Mouse (Mus musculus) CD4-positive, CD25-positive, alpha-beta regulatory T cell, adult 4 months (primary cell): Measurements from ENCODE around the gene Zfp628. TPM values are rescaled to one million over a fixed set of nuclear protein-coding genes. Genes with fewer than 3 reads are reported as not detected.
"Not testable (repeated sequence)": the region's sequence is repeated elsewhere in the genome, so short reads cannot be mapped to it uniquely, and the experiment has no call there.

Experiments
- ATAC-seq: one replicate; pipeline ENCODE4 v1.8.0; 2017
- polyA plus RNA-seq, 2 experiments: library from polyadenylated mRNA; unstranded; fragments of 100-300 nt; shearing (Covaris generic); gene quantifications; one replicate each; pipeline ENCODE4 v1.2.1; 2017

Zfp628 gene
- 1 to 10 TPM in 1 of 2 experiments, under 1 TPM in 1; 0.99 to 1.5 TPM for polyA plus RNA-seq

DNA sequence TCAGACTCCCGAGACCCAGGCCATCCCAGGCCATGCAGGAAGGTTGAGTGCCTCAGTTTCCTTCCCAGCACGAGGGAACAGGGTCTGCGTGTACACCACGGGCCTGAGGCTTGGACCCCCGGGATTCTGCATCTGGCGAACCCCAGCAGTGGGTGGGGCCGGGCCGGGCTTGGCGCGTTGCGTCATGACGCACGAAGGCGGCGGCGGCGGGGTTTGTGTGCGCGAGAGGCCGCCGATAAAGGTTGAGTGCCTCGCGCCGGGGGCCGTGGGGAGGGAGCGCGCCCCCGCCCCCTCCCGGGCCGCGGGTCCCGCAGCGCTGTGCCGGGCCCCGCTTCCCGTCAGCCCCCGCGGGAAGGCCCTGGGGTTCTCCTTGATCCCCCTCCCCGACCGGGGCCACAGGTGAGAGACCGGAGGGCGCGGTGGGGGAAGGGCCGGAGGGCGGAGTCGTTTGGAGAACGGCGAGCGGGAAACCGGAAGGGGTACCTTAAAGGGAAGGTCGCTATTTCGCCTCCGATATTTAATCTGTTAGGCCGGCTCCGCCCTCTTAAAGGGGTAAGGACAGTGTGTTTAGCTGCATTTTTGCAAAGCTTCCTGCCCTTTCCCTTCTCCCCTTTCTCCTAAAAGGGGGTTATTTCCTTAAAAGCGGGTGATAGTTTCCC lies at the start of gene Zfp628:
Zfp628 (plus strand) TSS at position 211 of the 659 bp plus-strand sequence.
- ATAC-seq, result peak; percentile 86

DNA sequence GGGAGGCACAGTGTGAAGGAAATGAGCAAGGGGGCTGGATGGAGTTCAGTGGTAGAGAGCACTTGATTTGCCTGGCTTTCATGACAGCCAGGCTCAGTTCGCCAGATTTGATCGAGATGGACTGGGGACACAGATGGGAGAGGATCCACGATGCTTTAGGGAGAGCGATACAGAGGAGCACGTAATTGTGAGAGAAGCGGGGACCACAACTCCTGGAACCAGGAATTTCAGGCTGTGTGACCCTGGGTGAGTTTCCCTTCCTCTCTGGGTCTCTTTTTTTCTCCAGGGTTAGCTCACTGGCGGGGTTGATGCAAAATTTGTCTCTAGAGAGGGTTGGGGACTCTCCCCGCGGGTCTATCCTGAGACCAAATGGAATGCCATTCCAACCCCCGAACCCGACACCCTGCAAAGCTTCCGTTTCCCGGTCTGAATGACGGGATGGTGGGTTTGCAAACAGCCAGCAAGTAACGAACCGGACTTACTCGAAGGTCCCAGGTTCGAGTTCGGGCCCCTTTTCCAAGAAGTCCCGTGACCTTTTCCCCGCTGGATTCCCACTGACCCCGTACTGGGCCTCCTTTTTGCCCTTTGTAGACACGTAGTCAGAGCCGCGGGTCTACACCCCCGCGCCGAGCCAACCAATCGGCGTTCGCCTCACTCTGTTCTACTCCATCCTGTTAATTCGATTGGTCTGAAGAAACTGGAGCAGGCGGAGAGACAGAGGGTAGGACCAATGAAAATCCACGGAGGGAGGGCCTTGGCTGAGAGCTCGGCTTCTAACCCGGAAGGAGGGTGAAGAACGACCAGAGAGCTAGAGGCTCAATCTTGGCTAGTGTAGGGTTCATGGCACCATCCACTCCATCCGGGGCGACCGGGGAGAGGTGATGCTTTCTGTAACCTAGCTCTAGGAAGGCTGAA lies 49.2 kb upstream of the Zfp628 start:
- peak; percentile 99 for ATAC-seq

DNA sequence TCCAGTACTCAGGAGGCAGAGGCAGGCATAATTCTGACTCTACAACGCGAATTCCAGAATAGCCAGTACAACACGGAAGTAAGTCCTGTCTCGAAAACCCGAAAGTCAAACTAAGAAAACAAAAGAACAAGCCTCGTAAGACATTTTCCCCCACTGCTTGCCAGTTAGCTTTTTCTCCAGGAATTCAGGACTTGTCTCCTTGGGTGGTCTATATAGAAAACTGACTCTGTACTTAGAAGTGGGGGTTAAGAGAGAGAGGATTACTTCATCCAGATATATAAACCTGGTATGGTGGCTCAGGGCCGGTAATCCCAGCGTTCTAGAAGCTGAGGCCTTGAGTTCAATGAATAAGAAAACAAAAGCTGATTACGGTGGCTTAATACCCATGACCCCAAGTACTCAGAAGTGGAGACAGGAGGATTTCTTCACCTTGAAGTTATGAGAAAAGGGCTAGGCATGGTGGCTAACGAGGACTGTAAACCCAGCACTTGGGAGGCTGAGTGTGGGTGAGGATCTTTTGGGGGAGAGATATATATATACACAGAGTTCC lies 48.3 kb upstream of the Zfp628 start:
- ATAC-seq, result peak; percentile 4

DNA sequence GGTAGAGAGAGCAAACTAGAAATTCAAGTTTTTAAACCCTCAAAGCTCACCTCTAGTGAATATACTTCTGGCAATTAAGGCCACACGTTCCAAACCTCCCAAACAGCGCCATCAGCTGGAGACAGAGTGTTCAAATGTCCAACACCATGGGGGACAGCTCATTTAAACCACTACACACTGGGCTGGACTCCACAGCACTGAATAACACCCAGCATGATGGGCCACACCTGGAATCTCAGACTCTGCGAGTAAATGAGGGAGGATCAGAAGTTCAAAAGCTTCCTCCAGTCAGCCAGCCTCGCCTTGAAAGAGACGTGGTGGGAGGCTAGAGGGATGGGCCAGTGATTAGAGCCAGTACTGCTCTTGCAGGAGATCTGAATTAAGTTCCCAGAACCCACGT lies 44.9 kb upstream of the Zfp628 start, which contains the start of gene Isoc2b:
Isoc2b (minus strand) TSS at position 126 of the 400 bp plus-strand sequence.
- ATAC-seq, result no peak

DNA sequence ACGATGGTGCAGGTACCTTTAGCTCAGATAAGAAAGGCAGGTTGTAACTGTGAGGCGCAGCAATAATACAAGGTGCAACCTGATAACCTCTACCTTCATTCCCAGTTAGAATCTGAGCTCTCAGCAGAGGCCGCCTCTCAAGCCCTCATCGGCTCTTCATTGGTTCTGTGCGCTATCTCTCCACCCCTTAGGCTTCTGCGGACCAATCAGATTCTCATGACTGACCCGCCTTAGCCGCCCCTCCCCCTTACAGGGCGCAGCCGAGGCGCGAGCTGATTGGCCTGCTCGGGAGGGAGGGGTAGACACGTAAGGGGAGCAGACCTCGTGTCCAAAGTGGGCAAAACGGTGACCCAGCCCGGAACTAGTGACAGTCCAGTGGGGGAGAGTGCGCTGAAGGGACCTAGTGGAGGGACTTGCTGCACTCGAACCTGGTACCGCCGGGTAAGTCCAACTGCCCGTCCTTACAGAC lies 38.2 kb upstream of the Zfp628 start, which contains the start of gene Isoc2a:
Isoc2a (plus strand) TSS at position 401 of the 469 bp plus-strand sequence.
- ATAC-seq, result peak; percentile 99

DNA sequence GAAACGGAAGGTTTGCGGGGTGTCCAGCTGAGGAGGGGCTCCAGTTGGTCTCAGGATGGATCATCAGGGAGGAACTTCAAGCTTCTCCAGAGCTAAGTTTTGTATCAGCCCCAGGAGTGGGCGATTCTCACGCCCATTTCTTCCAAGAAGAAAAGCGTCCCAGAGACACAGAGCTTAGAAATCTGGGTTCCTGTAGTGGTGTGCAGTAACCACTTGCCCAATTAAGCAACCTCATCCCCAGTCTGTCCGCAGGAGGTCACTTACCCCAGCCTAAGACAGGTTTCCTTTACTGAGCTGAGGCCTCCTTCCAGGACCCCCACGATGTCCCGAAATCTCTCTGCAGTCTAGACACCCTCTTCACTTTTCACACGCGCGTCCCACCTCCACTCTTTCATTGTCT lies 37.8 kb upstream of the Zfp628 start:
- ATAC-seq, result peak; percentile 23

DNA sequence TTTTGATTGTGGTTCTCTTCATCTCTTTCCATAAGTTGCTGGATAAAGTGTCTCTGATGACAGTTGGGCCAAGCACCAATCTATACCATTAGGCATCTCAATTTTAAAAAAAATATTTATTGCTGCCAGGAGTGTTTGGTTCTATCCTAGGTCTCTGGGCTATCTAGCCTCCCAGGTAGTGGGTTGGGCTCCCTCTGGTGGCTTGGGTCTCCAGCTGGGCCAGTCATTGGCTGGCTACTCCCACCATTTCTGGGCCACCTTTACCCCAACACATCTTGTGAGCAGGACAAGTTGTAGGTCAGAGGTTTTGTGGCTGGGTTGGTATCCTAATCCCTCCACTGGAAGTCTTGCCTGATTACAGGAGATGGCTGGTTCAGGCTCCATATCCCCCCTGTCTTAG lies 36.8 kb upstream of the Zfp628 start:
- ATAC-seq, result no peak

DNA sequence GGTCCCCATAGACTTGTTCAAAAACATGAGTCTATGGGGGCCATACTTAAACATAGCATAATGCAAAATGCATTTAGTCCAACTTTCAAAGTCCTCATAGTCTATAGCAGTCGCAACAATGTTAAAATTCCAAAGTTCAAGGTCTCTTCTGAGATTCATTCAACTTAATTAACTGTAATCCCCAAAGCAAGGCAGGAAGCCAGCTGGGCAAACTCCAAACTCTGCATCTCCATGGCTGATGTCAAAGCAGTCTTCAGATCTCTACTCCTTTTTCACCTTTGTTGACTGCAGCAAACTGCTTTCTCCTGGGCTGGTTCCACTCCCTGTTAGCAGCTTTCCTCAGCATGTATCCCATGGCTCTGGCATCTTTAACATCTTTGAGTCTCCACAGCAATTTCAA lies 36.0 kb upstream of the Zfp628 start:
- not testable (repeated sequence) for ATAC-seq

DNA sequence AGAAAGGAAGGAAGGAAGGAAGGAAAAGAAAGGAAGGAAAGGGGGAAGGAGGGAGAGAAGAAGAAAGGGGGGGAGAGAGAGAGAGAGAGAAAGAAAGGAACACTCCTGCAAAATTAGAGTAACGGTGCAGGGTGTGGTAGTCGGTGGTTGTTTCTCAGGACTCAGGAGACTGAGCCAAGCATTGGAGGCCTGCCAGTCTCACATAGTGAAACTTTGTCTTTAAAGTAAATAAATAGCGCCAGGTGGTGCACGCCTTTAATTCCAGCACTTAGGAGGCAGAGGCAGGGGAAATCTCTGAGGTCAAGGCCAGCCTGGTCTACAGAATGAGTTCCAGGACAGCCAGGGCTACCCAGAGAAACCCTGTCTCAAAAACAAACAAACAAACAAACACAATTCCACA lies 28.3 kb upstream of the Zfp628 start:
- ATAC-seq, result no peak

DNA sequence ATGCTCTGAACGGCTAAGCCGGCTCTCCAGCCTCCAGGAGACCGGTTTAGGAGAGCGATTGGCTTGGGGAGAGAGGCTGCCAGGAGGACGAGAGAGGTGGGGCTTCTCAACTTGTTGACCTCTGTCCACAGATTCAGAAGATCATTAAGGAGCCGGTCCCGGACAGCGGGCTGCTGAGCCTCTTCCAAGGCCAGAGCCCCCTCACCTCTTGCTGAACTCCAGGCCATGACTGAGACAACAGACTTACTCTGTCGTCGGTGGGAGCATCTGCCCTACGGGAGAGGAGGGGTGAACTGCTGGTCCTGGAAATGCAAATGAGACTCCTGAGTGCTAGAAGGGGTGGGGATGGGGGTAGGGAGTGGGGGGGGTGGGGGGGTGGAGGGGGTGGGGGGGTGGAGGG lies 19.8 kb upstream of the Zfp628 start:
- ATAC-seq, result no peak

DNA sequence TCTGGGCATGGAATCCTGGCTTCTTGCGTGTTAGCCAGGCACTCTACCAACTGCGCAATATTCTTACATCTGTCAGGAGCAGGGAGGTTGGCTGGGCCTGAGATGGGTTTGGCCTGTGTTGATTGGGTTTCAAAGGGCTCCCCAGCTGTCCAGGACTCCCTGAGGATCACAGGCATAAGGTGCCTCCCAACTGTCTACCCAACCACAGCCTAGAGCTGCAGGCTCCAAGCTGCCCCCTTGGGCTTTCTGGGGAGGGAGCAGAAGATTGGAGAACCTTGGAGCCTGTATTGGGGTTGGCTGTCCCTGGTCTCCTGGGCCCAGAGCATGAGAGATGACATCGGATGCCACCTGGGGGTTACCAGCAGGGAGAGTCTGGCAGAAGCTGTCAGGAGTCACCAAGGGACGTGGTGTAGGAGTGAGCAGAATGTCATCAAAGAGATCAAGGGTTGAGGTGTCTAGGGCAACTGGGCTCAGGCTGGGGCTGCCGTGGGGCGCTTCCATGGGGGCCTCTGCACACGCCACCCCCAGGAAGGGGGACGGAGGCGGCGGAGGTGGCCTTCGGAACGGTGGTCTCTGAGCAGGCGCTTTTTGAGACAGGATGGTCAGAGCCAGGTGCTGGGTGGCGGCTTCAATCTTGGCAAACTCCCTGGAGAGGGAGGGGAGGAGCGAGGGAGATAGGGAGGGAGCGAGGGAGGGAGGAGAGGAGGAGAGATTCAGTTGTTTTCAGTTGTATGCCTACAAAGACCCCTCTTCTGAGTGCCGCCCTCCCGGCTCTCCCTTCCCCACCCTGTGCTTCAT lies 16.0 kb upstream of the Zfp628 start:
- ATAC-seq, result no peak

DNA sequence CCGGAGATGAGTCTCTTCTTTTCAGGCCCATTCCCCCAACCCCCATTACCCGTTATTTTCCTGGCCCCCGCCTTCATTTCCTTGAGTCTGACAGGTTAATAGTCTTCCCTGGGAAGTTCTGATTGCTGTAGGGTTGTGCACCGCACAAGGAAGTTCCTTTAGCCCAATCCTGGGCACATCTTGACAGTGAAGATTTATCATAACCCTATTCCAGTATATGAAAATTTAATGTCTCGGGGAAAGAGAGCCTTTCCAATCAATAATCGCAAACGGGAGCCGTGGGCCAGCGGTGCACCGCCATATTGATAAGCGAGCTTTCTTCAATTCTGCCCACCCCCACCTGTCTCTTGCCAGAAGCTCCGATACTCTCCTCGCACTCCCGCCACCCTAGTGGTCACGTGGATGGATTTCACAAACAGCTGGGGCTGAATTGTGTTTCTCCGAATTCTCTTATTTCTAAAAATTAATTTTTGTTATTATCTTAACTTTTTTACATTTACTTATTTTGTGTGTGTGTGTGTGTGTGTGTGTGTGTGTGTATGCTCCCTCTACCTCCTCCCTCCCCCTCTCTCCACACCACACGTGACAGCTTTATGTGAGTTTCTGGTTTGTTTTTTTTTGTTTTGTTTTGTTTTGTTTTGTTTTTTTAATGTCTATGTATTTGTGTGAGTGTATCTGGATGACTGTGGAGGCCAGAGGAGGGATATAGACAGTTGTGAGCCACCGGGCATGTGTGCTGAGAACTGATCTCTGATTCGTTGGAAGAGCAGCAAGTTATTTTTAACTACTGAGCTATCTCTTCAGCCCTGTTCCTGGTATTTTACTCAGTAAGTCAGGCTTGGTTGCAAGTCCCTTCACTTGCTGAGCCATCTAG lies 15.1 kb upstream of the Zfp628 start:
- peak; percentile 39 for ATAC-seq

DNA sequence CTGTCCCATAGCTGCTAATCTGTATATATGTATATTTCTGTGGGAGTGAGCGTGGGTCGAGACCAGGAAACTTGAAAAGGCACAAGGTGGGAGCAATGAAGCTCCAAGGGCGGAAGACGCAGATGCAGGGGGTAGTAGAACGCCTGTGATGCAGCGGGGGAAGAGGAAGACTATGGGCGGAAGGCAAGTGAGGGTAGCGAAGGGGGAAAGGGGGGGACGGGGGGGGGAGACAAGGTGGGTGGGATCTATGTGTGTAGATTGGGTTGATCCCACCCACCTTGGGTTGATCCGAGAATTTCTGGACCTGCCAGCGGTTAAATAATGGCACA lies 14.5 kb upstream of the Zfp628 start:
- ATAC-seq, result peak; percentile 26

DNA sequence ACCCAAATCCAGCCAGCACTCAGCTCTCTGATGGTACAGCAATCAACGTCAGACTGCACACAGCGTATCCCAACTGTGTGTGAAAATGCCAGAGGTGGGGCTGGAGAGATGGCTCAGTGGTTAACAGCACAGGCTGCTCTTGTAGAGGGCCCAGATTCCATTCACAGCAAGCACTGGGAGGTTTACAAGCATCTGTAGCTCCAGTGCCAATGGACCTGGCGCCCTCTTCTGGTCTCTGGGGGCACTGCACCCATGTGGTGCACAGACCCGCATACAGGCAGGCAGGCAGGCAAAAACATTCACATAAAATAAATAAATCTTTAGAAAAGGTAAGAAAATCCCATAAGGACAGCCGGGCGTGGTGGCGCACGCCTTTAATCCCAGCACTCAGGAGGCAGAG lies 13.8 kb upstream of the Zfp628 start:
- no peak for ATAC-seq

DNA sequence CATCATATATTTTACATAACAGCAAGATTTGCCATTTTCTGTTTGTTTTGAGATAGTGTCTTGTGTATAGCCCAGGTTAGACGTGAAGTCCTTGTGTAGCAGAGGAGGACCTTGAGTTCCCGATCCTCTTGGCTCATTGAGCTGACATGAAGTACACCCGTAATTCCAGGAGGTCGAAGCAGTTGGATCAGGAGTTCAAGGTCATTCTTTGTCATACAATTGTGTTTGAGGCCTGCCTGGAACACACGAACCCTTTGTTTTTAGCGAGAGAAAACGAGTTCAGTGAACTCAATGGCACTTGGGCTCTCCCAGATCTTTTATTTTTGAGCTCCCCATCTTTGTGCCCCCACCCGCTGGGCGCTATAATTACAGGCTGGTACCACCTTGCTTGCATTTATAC lies 12.6 kb upstream of the Zfp628 start:
- ATAC-seq, result no peak

DNA sequence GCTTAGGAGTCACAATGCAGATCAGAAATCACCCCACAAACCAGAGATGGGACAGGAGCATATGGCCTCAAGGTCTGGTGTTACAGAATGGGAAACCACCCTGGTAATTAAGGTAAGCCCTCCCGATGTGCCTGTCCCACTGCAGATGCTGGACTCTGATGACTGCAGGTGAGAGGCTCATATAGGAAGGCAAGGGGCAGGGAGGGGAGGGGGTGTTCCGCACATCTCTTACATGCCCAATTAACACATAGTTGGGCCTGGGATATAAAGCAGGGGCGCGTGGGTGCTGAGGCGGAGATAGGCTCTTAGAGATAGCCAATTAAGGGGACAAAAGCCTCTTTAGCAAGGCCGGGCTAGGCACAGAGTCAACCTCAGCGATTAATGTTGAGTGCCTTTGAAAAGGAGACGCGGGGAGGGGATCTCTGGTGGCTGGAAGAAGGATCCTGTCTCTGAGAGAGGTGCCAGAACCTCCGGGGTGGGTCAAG lies 8.5 kb upstream of the Zfp628 start, which contains the start of gene Gm36210:
Gm36210 (minus strand) TSS at position 51 of the 485 bp plus-strand sequence.
- ATAC-seq, result no peak

DNA sequence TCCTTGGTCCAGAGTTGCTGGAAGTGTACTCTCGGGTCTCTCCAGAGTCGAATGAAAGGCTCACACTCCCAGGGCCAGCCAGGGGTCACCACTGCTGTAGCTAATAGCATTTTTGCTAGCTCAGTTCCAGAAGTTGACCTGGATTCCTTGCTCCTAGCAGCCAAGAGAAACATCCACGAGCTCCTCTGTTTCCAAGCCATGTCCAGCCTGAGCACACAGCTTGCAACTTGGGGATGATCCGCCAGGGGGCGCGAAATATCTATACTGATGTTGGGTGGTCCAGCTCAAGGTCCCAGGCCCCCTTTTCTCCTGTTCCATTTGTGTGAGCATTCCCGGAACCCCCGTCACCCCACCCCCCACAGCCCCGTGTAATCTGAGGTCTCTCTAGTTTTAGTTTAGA lies 3.5 kb upstream of the Zfp628 start:
- no peak for ATAC-seq

DNA sequence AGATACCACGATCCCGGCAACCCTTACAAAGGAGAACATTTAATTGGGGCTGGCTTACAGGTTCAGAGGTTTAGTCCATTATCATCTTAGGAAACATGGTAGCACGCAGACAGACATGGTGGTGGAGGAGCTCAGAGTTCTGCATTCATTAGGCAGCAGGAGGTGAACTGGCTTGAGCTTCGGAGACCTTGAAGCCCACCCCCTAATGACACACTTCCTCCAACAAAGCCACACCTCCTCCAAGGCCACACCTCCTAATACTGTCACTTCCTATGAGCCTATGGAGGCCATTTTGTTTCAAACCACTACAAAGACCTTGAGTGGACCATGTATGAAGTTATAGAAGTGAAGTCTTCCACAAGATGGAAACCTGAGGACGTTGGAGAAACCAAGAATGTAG lies 2.8 kb upstream of the Zfp628 start:
- no peak for ATAC-seq

DNA sequence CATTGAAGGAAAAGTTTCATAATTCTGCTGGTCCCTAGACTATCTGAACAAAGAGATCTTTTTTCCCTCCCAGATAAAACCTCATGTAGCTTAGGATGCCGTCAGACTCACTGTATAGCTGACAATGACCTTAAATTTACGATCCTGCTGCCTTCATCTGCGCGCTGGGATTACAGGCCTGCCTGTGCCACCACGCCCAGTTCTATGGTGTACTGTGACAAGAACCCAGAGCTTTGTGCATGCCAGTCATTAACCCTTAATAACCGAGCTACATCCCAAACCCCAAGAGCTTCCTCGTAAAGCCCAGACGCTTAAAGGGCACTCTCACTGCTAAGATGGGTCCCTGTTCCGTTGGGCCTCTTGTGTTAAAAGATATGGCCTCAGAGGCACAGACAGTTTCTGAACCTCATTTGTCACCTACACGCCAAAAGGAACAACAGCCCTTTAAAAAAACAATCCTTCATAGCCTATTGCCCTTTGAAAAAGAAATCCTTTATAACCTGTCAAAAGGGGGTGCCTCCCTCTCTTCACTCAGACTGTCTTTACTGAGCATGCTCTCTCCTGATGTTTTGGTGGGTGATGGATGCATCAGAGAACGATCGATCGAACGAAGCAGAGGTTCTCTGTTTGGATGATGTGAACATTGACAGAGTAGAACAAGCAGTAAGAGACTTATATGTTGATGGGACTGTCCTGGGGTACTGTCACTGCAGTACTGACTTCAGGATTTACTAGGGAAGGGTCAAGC lies 826 bp downstream of the Zfp628 start:
- peak; percentile 30 for ATAC-seq

DNA sequence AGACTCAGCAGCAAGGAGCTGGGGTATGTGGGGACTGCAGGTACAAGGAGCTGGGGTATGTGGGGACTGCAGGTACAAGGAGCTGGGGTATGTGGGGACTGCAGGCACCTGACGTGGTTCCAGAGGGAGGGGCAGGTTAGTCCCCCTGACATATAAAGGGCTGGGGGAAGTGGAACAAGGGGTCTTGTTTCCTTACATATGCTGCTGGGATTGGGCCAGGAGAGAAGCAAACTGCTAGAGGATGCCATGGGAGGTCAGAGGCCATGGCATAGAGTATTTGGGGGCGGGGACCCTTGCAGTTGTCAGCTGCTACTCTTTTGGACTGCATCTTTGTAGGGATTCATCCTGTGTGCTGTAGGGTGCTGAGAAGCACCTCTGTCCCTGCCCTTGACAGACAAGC lies 2.5 kb downstream of the Zfp628 start:
- no peak for ATAC-seq

DNA sequence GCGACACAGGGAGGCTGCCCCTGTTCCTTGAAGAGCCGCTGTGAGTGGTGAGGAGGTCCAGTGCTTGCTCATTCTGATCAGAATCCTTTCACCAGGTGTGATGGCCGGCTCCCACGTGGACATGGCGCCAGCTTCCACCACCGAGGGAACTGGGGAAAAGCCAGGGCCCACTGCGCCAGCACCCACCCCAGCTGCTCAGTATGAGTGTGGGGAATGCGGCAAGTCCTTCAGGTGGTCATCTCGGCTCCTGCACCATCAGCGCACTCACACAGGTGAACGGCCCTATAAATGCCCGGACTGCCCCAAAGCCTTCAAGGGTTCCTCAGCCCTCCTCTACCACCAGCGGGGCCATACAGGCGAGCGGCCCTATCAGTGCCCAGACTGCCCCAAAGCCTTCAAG lies 3.7 kb downstream of the Zfp628 start:
- no peak for ATAC-seq
